Mouse (Mus musculus) naive thymus-derived CD4-positive, alpha-beta T cell, adult 5 months (primary cell): Measurements from ENCODE around the gene Kif11. TPM values are rescaled to one million over a fixed set of nuclear protein-coding genes. Genes with fewer than 3 reads are reported as not detected.

Source experiments
- polyA plus RNA-seq: library from polyadenylated mRNA; unstranded; fragments of 100-300 nt; shearing (Covaris generic); gene quantifications from one replicate; pipeline ENCODE4 v1.2.1, GENCODE M21; 2017

Kif11 gene
- 0.55 TPM for polyA plus RNA-seq

GRCm38 (mm10) chr19:37375755-37376615 lies at the start of gene Kif11:
Kif11 (plus strand) TSS chr19:37376403.

GRCm38 (mm10) chr19:37337752-37338151 lies 38.5 kb upstream of the Kif11 start, which contains the start of gene Ide:
Ide (minus strand) TSS chr19:37337852.

DNA sequence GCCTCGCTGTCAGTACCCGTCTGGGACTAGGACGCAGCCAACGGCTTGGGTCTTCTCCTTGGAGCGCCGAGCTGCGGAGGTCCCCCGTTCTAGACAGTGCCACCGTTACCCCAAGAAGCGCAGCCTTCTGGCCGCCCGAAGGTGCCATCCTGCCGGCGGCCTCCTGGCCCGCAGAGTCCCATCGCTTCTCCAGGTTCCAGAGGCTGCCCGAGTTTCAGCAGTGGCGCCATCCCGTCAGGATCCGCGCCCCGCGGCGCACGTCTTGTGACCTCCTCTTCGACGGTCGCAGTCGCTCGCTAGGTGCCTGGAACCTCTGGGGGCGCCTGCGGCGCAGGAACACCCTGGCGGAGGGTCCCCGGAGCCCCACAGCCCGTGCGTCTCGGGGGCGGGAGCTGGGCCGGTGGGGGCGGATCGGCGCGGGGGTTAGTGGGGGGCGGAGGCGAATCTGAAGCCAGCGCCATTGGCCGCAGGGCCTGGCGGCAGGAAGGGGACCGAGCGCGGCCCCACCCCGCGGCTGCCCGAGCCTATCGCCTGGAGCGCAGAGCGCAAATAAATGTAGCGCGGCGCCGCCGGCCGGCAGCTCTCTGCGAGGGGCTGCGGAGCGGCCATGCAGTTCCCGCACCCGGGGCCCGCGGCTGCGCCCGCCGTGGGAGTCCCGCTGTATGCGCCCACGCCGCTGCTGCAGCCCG lies 58.2 kb downstream of the Kif11 start, which contains the start of gene Hhex:
Gene Hhex (plus strand): TSS at position 548 of the 689 bp plus-strand sequence.

Other genes with a start within 250 kb of the Kif11 start
- gene March5, start 168.9 kb upstream of the Kif11 start, polyA plus RNA-seq, result 106 TPM
- 0.87 TPM for gene Cpeb3, start 167.8 kb upstream of the Kif11 start, polyA plus RNA-seq
- 80.2 TPM for gene Ide, start 38.6 kb upstream of the Kif11 start, polyA plus RNA-seq
- gene Hhex, start 58.4 kb downstream of the Kif11 start, polyA plus RNA-seq, result not detected
- gene Exoc6, start 174.0 kb downstream of the Kif11 start, polyA plus RNA-seq, result 42.9 TPM